Mouse (Mus musculus): ENCODE measurements at regions not wholly inside any gene's neighbourhood (a gene's known extent, or its start where the extent isn't known, plus 50 kb on each side); places are given as distances from the start of the nearest gene placed in this dataset.
"Not testable (repeated sequence)": the region's sequence is repeated elsewhere in the genome, so short reads cannot be mapped to it uniquely, and the experiment has no call there.

DNA sequence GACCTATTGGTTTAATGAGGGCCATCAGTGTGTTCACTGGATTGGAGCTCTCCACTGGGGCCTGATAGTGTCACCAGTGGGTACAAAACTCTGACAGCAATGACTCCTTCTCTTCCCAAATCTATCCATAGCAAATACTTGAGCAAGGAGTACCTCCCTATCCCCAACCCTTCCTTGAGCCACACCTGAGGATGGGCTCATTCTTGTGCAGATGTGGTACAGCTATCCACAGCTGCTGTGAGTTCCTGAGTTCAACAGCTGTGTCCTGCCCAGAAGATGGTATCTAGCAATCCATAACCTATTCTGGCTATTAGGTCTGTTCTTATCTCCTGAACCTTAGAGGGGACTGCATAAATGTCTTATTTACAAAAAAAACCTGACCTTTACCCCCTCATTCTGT is 148.7 kb upstream of the Cwc22 start:
- DNase-seq (ENCODE audit: low read depth, low spot score), result no peak

DNA sequence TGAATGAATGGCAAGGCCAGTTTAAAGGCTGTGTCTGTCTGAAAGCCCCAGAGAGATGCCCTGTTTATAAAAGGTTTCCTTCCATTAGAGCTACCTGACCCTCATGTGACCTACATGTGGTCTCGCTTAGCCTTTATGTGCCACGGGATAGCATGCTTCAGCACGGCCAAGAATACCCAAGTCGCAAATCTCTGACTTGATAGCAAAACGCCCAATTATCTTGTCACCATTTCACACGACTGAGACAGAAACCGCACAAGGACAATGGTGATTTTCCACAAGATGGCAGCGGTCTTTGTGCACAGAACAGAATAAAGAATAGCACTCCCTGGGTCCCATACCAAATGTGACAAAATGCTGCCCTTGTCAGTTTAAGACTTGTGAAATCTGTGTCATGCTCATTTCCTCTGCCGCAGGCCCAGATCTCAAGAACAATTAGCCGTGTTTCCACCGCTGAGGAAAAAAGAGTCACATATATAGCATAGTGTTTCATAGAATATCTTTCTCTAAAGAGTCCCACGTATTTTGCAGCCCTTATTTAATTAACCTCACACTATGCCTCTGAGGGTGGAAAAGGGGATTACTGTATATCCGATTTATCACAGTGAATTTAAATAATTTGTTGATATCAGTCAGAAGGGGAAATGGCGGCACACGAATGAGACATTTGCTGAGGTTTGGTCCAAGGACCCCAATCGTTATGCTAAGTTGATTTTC is 118.3 kb upstream of the Cwc22 start:
- DNase-seq (ENCODE audit: low read depth, low spot score), result no peak

DNA sequence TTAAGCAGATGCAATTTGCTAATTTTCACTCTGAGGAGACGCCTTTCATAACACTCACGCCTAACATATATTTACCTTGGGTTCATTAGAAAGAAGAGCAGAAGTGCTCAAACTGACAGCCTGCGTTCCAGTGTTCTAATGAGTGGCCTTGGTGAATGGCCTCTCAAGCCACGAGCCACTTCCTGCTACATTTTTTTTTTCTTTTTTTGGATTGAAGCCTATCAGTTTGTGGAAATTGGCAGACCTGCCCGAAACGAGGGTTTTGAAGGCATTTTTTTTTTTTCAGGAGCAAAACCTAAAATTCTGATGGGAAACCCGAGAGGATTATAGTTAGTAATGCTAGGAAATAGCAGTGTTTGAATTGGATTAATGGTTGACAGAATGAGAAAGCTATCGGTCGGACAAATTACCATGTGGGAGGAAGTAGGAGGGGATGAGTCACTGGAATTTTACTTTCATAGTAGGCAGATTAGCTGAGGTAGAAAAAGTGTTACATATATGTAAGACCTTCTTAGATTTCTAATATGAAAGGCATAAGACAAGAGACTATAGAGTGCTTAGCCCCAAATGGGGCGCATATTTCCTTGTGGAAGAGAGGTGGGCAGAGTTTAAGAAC is 113.7 kb upstream of the Cwc22 start:
- DNase-seq (ENCODE audit: low read depth, low spot score), result no peak

DNA sequence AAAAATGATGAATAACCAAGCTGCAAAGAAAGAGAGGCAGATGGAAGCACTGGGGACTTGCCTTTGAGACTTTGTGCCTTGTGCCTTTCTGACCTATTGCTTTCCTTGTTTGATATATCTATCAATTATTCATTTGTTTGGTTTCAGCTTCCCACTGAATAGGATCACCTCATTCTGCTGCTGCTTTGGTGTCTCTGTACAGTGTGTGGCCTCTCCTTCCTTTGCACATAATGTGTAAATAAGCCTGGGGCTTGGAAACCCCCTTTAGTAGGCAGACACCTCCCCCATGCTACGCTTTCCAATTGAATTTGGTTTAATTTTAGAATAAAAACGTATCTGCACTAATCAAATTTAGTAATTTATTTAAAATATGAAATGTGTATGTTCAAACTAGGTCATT is 112.8 kb upstream of the Cwc22 start:
- DNase-seq (ENCODE audit: low read depth, low spot score), result no peak

DNA sequence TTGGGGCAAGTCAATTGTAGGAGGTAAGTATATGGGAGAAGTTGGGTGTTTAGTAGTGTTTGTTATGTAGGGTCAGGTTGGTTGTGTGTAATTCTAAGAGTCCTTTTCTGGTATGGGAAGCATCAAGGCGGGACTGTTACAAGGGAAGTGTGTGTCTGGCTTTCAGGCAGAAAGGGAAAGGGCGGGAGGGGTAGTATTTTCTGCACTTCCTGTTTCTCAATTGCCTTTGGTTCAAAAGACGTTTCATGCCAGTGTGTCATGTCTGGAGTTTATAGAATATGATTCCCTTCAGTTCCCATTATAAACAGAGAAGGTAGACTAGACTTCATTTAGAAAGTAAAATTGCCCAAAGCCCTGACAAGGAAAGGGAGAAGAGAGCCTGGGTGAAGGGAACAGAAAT is 107.7 kb upstream of the Cwc22 start:
- DNase-seq (ENCODE audit: low read depth, low spot score), result no peak

DNA sequence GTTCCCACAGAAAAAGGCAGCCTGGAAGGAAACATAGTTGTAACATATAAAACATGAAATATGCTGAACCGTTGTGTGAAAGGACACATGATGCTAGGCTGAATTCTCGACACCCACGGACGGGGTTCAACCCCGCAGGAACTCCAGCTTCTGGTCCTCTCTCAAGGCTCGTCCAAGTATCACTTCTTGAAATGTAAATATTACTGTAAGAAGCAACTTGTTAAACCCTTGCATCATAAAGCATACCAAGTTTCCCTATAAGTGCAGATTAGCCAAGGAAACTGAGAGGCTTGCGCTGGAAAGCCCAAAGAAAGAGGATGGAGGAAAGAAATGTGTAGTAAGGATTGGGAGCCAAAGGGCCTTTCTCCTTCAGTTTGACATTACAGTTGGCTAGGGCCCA is 104.4 kb upstream of the Cwc22 start:
- no peak for DNase-seq (ENCODE audit: low read depth, low spot score)

DNA sequence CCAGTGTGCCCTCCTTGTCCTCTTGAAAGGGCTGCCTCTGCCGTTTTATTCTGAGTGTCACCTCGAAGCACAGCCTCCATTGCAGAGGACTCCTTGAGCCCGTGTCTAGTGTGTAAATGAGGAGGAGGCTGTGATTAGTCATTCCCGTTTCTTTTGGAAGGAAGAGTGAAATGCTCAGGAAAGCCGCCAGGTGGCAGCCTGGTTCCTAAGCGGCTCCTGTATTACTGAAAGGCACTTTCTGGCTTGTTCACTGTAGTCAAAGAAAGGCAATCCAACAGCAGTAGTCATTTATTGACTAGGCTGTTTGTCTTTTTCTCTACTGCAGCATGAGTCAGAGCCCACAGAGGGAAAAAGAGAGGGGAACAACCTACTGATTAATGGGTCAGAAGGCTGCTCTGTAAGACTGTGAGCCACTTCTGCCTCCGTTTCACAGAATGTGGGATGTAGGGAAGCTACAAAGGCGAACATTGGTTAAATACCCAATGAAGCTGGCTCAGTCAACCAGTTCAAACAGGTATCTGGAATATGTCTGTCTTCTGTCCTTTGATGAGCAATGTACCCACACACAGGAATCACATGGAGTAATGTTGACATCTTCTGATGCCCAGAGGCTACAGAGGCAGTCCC is 103.2 kb upstream of the Cwc22 start:
- peak; percentile 44 for DNase-seq (ENCODE audit: low read depth, low spot score)

DNA sequence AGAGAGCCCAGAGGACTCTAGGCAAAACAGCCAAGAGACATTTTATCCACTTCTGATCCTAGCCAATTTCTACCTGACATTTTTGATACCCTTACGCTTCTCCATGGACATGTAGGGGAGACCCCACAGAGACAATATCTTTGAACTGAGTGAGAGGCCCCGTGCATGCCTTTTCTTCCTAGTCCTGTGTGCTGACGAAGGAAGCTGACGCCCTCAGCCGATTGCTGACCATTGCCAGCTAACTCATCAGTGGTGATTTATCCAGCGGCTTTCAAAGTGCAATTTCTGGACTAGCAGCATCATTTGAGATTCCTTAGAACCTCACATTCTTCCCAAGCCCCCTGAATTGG is 102.5 kb upstream of the Cwc22 start:
- no peak for DNase-seq (ENCODE audit: low read depth, low spot score)

DNA sequence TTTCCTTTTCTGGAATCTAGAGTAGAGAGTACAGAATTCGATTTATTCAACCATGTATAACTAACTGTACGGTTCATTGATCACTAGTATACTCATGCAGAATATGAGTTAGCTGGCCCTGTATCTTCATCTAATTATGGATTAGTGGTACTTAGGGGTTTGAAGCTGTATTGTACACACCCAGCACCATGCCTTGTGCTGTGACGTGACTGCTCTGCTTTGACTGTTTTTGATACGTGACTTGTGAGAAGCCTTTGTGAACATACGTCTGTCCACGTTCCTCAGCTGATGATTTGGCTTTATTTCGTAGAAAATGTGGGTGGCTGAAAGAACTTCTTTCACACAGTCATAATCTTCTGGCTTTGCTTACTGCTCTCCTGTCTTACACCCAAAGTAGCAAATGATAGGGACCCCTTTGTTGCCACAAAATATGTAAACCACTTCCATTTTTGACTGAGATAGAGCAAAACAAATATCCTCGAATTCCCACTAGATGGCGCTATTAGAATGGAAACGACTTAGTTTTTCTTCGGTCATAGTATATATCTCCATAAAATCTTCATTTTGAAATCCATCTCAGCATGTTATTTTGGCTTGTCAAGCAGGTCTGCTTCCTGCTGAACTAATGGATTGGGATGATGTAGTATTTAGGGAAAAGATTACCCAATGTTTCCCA is 102.0 kb upstream of the Cwc22 start:
- DNase-seq (ENCODE audit: low read depth, low spot score), result peak; percentile 39

DNA sequence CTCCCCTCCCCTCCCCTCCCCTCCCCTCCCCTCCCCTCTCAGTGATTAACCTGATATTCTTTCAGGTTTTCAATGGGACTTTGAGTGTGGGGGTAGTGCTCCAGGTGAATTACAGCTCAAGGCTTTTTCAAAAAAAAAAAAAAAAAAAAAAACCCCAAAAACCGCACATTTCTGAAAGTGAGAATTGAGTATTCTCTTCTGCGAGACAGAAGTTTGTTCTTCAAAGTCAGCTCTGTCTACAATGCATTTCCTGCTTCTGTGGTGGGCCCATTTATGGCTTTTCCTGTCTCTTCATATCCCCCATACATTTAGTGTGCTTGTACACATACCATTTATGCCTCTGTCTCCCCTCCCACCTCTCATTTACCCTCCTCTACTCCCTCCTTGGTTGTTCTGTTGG is 81.1 kb upstream of the Cwc22 start:
- no peak for DNase-seq (ENCODE audit: low read depth, low spot score)

DNA sequence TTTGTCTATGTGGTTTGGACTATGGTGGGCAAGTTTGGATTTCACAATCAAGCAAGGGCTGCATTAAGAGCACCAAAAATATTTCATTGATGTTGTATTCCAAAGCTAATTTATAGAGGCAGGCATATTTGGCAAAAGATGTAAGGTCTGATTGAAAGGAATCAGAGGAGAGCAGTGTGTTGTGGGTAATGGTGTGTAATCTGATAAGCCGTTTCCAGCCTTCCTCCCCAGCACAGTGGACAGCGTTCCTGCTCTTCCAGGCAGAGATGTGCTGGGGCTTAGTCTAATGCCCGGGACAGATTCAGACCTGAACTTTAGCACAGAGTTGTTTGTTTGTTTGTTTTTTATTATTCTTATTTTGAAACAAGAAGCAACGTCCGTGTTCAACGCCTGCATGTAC is 80.6 kb upstream of the Cwc22 start:
- peak; percentile 45 for DNase-seq (ENCODE audit: low read depth, low spot score)

DNA sequence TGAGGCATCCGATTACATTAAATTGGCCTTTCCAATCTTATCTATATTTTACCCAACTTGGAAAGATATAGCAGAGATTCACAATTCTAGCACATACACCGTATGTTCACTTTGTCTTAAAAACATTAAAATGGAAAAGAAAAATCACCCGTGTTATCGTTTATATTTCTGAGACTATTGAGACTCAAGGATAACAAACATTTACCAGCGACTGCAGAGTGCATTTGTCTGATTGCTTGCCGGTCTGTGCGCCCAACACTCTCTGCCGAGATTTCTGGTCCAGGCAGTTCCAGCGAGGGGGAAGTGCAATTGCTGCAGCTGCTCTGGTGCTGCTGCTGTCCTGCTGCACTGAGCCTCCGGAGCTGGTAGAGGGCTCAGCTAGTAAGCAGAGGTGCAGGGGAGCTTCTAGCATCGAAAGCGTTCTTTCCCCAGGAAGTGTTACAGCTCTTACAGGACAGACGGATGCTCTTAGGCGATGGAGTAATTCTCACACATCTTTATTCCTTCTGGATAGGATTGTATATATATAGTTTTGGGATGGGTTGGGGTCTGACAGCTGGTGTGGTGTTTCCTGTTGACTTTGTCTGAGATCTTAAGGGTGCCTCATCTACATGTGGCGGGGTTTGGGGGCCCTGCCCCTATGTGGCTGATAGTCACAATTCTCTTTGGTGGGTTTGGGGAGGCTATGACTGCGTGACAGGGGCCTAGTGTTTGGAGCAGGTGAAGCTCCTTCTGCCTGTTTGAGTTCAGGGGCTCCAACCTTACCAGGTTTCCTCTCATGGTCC is 79.7 kb upstream of the Cwc22 start:
- no peak for DNase-seq (ENCODE audit: low read depth, low spot score)

DNA sequence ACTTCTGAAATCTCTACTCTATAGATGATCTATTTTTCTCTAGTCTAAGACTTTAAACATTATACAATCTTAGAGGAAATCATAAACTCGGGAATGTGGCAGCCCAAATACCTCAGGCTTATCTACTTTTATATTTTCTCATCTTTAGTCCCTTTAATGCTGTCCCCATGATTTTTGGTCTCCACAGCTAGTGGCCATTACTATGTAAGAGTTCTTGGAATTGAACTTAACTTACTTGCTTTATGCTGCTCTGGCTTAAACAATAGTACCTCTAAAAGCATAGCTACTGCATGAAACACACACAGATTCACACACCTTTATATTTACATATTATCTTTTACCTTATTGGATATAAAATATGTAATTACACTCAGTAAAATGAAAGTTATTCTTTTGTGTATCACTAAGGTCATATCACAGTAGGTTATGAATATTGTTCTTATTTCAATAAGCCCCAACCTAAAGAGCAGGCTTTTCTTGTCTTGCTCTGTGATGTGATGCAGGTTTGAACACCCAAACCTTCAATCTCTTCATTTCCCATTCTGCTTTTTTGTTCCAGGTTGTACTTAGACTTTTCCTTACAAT is 78.9 kb upstream of the Cwc22 start:
- no peak for DNase-seq (ENCODE audit: low read depth, low spot score)

DNA sequence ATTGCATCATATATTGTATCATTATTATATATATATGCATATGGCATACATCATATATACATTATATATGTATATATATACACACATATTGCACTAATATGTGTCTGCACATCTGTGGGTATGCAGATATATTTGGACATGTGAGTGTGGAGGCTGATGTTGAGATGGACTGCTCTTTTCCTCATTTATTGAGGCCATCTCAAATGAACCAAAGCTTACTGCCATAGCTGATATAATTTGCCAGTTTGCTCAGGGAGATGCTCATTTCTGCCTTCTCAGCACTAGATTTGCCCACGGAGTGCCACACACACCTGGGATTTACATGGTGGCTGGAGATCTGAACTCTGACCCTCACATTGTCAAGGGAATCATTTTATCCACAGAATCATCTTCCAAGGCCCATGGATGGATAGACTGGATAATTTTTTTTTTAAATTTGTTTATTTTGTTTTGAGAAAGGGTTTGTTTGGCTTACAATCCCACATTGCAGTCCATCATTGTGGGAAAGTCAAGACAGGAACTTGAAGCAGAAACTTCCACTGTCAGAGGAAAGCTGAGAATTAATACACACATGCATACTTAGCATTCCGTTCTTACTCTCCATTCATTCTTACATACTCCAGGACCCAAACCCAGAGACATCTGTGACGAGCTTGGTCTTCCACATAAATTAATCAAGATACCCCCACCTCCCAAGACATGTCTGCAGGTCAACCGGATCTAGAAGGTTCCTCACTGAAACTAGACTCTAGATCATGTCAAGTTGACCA is 77.9 kb upstream of the Cwc22 start:
- DNase-seq (ENCODE audit: low read depth, low spot score), result no peak

DNA sequence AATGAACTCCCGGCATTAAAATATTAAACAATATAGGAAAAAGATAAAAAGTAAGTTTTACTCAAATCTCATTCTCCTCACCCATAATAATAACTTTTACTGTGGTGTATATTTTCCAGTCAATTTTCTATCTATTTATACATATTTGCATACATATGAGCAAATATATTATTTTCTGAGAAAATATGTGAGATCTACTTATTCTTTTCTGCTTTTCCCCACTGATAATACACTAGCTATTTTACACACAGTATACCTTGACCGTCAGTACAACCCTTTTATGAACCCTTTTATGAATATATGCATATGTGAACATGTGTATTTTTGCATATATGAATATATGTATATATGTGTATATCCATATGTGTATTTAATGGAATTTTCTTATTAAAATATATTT is 77.2 kb upstream of the Cwc22 start:
- no peak for DNase-seq (ENCODE audit: low read depth, low spot score)

DNA sequence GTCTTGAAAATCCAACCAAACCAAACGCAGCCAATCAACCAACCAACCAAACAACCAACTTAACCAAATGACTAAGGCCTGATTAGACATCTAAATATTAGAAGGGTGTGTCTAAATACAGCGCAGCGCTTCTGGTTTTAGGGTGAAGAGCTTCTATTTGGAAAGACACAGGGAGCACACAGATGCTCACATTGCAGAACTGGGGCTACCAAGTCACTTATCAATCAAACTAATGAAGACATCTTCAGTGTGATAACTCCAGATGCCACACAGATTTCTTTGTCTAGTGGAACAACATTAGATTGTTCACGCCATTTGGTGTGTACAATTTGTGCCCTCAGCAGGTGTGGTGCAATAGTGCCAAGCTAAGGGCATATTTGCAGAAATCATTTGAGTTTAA is 76.6 kb upstream of the Cwc22 start:
- no peak for DNase-seq (ENCODE audit: low read depth, low spot score)

DNA sequence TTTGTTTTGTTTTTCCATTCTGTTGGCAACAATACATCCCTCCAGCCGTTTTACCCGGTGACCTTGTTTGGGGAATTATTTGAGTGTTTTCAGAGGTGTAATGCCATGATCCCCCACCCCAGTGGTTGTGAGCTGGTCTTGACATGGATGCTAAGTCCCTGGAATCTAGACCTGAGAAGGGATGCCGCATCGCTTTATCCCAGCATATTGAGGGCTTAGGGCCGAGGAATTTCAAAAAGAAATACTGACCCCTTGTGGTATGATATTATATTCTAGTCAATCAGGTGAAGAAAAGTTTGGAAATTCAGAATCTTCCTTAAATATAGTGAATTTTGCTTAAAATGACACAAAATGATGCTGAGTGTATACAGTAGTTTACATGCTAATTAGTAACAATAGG is 75.7 kb upstream of the Cwc22 start:
- DNase-seq (ENCODE audit: low read depth, low spot score), result peak; percentile 37

DNA sequence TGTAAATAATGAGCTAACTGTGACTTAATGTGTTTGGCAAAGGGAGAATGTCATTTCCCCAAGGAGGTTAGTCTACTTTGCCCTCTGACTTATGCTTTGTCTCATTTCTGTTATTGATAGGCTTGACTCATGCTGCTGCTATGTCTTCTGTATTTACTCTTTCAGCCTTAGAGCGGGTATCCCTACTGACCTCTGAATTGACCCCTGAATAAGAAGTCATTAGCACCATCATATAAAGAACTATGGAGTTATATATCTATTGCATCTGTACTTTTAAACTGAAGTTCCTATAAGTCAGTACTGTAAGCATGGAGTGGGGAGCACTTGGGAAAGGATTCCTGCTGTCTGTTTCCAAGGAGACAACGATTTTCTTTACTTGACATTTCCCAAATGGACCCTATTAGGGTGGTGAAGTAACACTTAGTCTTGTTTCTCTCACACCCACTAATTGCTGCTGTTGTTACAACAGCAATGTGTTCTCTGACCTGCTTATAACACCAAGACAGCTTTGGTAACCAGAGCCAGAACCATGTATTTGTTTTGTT is 75.3 kb upstream of the Cwc22 start:
- no peak for DNase-seq (ENCODE audit: low read depth, low spot score)

DNA sequence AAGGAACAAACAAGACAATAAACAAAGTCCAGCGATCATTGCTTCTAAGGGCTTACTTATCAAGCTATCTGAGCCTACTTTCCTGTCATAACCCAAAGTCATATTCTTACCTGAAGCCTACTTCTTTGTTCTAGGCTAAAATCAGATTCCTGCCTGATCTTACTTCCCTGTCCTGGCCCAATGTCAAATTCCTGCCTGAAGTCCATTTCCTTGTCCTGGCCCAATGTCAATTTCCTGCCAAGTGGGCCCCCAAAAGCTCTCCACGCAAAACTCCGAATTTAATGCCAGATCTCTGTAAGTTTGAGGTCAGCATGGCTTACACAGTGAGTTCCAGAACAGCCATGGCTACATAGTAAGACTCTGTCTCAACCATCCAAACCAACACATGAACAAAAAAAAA is 74.3 kb upstream of the Cwc22 start:
- DNase-seq (ENCODE audit: low read depth, low spot score), result no peak

DNA sequence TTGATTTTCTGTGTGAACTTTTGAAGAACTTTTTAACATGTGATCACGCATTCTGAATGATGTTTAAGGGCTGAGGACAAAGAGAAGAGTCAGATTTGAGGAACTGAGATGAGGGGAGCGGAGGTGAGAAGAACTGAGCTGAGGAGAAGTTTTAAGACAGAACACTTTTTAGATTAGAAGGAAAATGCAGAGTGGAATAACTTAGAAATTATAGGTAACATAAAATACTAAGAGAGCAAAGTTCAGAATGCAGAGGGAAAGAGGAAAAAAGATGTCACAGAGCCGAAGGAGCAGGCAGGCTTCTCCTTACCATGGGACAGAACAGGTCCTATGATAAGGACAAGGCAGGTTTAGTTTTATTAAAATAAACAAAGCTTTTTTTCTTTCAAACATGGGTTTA is 73.7 kb upstream of the Cwc22 start:
- DNase-seq (ENCODE audit: low read depth, low spot score), result no peak

DNA sequence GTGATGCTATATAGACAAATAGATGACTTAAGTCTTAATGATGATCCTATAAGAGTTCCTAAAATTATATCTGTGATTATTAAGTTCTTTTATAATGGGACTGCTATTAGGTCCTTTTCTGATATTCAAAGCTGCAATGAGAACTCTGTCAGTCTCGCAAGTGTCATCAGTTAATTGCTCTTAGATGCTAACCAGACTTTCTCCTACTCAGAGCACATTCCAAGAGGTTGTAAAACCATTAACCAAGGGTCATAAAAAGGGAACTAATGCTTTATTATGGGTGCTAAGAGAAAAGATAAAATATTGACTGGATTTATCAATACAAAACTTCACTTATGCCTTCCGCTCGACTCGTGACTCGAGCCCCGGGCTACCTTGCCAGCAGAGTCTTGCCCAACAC is 66.3 kb upstream of the Cwc22 start:
- not testable (repeated sequence) for DNase-seq (ENCODE audit: low read depth, low spot score)

All from retina, adult 2 months (tissue).